Mouse (Mus musculus) cerebellum, adult 2 months (tissue): ENCODE data around the gene Gm6034.

Experiments used
- CTCF ChIP-seq: fragments of 200-500 bp; IDR thresholded peaks from 2 replicates; pipeline ENCODE4 v1.5.1; 2011; ENCODE audit warnings: low read depth, mild to moderate bottlenecking, control low read depth, low read length, moderate library complexity, borderline replicate concordance; ENCODE audit not compliant: insufficient read depth
- POLR2A ChIP-seq: fragments of 200-500 bp; IDR thresholded peaks from 2 replicates; pipeline ENCODE4 v1.6.1; 2011; ENCODE audit warnings: low read length, control low read depth, borderline replicate concordance; ENCODE audit not compliant: insufficient read depth

DNA sequence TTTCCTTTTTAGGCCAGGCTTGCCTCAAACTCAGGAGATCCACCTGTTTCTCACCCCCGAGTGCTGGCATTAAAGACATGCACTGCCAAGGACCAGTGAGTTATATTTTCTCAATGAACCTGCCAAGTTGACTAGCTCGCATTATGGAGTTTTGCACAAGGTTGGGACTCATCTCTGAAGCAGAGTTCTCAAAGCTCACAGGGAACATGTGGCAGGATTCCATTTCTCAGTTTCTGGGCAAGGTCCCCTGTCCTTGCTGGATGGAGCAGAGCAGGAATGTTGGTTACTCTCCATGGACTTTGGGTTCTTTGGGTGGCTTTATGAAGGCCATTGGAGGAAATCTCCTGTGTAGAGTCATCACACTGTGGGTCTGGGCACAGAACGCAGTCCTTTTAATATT lies 525 bp downstream of the Gm6034 start:
- TF ChIP-seq POLR2A = no peak
- TF ChIP-seq CTCF = no peak
